Mouse (Mus musculus) adrenal gland (tissue): Measurements from ENCODE around the gene Arhgef28.

Experiments
- intact Hi-C: fragments of 180-260 bp; cut with DNase I; formaldehyde crosslinking; loops from one replicate; pipeline ENCODE4 v1.15.1; 2025

Arhgef28 gene

GRCm38 (mm10) chr13:97926371-97926770 is 279.9 kb downstream of the Arhgef28 start:
- intact Hi-C loops = no loop called here

DNA sequence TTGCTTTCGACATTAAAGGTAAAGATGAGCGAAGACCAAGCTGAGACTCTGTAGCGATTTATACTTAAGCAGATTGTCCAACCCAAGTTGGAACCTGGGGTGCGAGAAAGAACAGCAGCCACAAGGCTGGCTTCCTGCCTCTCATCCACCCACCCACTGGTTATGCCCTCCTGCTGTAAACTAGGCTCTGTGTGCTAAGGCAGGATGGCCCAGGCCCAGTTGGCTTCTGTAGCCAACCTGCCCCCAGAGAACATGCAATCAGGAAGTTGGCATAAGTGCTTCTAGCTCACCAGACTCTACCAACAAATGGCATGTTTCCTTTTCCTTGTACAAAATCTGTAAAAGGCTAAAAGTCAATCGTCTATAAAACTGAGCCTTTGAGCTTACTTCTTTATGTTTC is 283.2 kb downstream of the Arhgef28 start:
- intact Hi-C loops = no loop called here

- intact Hi-C loops = no loop called here
Observed at GRCm38 (mm10) chr13:97919590-97919989, 286.6 kb downstream of the Arhgef28 start.

DNA sequence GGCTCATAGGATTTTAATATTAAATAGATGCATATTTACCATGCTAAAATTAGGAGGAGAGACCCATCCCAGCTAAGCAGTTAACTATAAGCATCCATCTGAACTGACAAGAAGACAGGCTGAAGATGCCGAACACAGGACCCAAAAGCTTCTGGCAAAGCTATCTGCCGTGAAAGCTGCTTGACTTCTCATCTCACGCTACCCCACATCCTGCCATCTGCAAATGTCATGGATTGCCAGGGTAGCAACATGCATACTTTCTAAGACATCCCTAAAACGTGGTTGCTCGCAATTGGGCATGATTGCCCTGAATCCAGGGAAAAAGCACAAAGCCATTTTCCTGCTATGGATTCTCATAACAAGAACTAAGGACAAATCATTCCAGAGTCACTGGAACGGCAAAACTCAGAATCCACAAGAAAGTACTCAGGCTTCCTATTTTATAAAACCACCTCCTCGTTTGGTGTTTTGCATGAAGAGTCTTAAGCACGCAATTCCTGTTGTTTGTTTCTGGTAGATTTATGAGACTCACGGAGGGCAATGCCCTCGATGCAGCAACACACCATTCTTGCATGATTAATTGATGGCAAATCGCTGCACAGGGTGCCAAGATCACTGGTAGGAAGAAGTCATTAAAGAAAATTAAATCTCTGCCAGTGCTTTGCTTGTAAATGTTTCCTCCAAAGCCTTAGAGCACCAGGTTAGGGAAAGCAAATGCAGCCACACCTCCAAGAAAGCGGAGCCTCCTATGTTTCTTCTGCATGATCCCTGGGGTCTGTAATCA is 287.9 kb downstream of the Arhgef28 start:
- intact Hi-C loops = no loop called here

GRCm38 (mm10) chr13:97911013-97911412 is 295.2 kb downstream of the Arhgef28 start:
- intact Hi-C loops = no loop called here

DNA sequence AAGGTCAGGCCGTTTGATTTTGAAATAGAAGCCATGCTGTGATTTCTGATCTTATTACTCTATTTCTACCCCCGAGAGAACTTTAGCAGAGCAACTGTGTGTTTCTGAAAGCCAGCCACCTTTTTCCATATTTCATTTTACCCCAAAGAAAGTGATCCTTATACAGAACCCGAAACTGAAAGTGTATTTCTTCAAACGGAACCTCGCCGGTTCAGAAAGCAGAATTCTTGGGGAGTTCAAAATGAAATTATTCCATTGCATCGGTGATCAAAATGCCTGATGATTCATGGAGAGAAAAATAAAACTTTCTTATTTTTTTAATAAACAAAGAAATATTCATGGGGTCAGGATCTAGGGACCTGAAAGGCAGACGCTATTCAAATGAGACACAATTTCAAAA is 303.4 kb downstream of the Arhgef28 start:
- intact Hi-C loops = no loop called here

- intact Hi-C loops = no loop called here
Observed at GRCm38 (mm10) chr13:97900380-97900758, 305.9 kb downstream of the Arhgef28 start.

- intact Hi-C loops = no loop called here
Observed at GRCm38 (mm10) chr13:97899604-97900379, 306.4 kb downstream of the Arhgef28 start.

DNA sequence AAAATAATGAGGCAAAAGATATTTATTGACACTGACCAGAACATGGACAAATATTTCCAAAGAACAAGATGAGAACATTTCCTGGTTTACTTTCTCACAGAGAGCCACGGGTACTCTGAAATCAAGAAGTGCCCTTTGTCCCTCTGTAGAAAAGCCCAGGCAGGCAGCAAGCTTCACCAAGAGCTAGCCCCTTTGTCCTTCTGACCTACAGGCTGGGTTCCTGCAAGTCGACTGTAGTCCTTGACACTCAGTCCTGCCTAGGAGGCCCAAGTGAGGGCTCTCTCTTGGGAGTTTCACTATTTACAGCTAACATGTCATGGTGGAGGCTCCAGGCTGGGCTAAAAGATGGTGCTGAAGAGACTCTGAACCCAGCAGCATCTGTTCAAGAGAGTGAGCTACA is 307.6 kb downstream of the Arhgef28 start:
- intact Hi-C loops = no loop called here

DNA sequence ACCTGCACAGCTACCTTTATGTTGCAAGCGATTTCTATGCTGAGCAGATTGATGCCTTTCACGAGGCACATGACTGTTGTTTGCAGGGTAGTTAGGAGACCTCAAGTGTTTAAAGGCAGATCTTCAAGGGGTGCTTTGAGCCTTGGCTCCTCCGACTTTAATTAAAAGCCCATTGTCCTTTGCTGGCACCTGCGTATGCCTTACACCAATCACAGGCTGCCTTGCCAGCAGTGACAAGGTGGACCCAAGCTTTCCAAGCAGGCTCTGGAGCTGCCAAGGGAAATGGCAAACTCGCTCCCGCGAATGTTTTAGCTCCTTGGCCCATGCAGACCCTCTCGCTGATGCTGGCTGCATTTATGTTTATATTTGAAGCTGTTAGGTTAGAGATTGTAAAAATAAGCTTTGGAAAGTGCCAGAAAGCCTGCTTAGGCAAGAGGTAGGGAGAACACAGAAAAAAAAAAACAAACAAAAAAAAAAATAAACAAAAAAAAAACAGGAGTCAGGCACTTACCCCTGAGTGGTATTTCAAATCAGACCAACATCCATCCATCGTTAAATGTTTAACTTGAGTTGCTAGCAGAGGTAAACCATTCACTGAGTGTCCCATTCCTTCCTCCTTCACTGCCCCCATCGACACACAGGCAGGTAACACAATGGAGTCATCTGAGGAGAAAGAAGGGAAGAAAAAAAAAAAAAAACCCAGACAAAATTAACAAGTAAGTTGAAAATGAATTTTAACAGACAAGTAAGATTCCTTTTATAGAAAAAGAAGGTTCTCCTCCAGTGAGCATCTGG is 313.0 kb downstream of the Arhgef28 start:
- intact Hi-C loops = no loop called here

DNA sequence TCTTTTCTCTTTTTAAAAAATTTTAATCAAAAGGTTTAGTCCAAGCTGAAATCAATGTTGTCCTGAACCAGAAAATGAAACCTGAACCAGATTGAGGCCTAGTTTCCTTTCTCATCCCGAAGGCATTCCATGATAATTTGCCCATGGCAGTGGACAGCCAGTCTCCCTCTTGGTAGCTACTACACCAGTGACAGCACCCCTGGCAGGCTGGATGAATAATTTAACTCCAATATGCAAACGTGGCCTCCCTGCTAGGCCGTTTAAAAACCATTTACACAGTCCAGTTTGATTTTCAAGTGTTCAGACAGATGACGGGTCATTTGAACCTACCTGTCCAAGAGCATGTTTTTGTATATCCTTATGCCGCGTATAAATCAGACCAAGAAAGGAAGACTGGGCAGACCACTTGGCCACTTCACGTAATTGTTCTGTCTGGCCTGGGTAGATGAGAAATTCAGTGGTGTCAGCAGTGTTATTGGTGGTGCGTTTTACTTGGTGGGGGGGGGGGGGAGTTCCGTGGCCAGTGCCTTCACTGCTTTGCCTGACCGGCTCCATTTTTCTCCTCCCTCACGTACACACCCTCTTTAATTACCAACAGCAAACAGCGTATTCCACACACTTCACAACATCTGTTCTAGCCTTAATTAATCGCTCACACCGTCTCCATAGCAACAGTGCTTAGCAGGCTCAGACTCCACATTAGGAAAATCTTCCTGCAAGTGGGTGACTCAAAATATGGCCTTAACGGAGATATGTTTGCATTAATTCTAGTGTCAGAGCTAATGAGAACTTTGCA is 314.0 kb downstream of the Arhgef28 start:
- intact Hi-C loops = no loop called here

- intact Hi-C loops = no loop called here
Observed at GRCm38 (mm10) chr13:97888046-97888445, 318.2 kb downstream of the Arhgef28 start.

DNA sequence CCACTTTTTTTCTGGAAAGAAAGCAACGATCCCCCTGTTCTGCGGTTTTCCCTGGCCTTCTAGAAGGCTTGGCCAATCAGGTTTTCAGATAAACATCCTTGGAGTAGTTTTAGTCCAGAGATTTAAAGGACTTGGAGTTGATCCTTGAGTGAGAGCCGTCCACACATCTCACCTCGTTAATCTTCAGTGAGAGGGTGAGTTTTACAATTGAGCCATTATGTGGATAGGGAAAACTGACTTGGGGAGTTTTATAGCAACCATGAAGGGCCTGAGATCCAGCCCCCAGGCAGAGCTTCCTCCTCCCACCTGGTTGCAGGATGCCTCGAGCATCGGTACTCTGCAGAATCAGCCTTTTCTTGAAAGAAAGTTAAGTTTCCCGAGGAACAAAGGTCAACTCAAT is 318.7 kb downstream of the Arhgef28 start:
- intact Hi-C loops = no loop called here

DNA sequence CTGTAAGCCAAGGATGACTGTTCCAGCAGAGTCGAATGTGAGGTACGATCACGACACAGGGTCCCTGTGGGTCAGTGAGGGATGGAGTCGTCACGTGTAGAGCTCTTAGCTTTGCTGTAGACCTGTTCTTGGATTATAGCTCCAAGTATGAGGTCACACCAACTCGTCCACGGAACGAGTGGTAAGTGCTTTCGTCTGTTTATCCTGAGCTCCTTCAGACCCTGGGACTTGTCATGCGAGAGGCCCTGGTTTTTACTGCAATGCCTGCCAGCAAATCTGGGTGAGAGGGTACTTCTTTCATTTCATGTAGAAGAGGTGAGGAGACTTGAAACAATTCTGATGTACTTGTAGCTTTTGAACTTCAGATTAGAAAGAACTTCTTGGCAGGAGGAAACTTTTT is 322.6 kb downstream of the Arhgef28 start:
- intact Hi-C loops = no loop called here

DNA sequence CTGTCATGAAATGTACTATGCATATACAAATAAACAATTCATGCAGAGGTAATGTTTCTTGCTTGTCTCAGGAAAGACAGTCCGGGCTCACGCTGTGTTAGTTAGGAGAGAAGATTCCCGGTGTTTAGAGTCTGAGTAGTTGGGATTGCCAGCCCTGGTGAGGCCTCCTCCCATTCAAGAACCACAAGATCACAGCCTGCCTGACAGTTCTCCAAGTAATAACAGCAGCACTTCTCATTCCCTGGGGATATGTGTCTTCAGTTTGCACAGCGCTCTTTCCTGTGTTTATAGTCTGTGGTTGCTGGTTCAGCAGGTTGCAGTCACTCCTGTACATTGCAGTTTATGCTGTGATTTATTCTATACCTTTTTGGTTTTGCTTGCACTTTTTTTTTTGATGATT is 329.8 kb downstream of the Arhgef28 start:
- intact Hi-C loops = no loop called here

GRCm38 (mm10) chr13:97876031-97876430 is 330.2 kb downstream of the Arhgef28 start:
- intact Hi-C loops = no loop called here

DNA sequence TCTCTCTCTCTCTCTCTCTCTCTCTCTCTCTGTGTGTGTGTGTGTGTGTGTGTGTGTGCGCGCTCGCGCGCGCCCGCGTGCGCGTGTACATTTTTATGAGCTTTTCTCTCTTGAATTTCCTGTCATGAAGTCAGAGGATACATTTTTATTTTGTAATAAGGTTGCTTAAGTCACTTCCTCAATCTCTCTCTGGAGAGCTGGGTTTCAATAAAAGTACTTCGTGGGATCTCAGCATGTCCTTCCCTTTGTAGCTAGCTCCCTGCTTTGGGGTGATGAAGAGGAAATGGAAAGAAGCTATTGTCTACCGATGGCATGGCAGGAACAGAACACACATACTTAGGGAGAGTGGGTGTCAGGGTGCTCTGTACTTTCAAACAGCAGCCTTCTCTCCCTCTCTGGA is 336.8 kb downstream of the Arhgef28 start:
- intact Hi-C loops = no loop called here

- intact Hi-C loops = no loop called here
Observed at GRCm38 (mm10) chr13:97867322-97867962, 338.8 kb downstream of the Arhgef28 start.

- intact Hi-C loops = no loop called here
Observed at GRCm38 (mm10) chr13:97859071-97859470, 347.2 kb downstream of the Arhgef28 start.

DNA sequence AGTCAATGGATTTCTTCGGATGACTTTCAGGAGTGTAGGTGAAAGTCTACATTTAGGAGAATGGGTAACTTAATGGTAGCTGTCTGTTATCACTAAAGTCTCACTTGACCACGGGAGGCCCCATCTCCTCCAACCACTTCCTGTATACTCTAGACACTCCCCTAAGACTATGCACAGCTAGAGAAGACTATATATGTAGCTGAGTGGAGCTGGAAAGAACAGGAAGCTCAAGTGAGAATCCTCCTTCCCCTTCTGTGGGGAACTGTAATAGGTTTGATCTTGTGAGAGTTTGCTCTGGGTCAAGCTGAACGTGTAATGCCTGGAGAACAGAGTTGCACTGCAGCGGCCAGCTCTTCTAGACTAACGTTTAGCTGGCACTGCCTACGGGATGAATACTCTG is 348.4 kb downstream of the Arhgef28 start:
- intact Hi-C loops = no loop called here
